In the genomic region with DNA sequence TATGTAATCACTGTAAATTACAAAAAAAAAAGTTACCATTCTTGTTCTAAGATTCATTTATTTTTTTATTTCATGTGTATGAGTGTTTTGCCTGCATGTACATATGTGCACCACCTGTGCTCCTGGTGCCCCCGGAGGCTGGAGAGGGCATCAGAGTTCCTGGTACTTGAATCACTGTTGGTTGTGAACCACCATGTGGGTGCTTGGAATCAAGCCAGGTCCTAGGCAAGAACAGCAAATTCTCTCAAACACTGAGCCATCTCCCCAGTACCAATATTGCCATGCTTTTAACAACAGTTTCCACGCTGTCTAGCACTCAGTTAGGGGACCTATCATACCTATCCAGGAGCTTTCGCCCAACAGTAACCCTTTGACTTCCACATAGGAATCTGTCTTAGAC, we compare ENCODE assay signal across 15 mouse cellular contexts.
DNase-seq lines count a peak whose midpoint lies in the region; ATAC-seq lines count a peak whose summit lies in the region.
"Had no signal": no experiment of that assay in that cellular context is flagged by ENCODE, and none has a peak within 500 bp of the region (broad histone marks: within the 10 kb centered on the region; RNA-seq: fewer than 3 reads in every experiment).

No protein-coding gene starts in this region.

- intact Hi-C loops in heart, postnatal 36 days (cut with DNase I), result no loop called here

- DNase-seq in adrenal gland, postnatal 14 days, result peak; percentile 17
- DNase-seq in adrenal gland, adult 2 months, result no peak
- peak; percentile 46 for DNase-seq in heart, adult 11 months
- DNase-seq in heart, postnatal 36 days, result no peak
- peak; percentile 36 for DNase-seq in 3T3-L1 (ENCODE audit: low read depth, low spot score)
- DNase-seq in brain, adult 2 months (ENCODE audit: low read depth, low spot score), result peak; percentile 5
- DNase-seq: adrenal gland, postnatal 25 days; cerebellum, adult 11 months; cerebellum, adult 8-10 months; embryo, embryonic 11 days; gastrocnemius, postnatal 10 days; kidney, adult 11 months had no signal

- ATAC-seq in monocyte, adult 5-6 weeks (replicated peaks; ENCODE audit: insufficient number of reproducible peaks, low FRiP score, low TSS enrichment, poor library complexity, severe bottlenecking), result no peak
- ATAC-seq: forebrain, embryonic 16.5 days; hindbrain, embryonic 16.5 days had no signal

Comparison
In these comparisons a context has a peak if more than half of its experiments do, and no peak if none do; other contexts are left out.
1. DNase-seq: peak in adrenal gland, postnatal 14 days (single experiment), heart, adult 11 months (single experiment), 3T3-L1 (single experiment) and brain, adult 2 months (single experiment); none in adrenal gland, adult 2 months (single experiment) and heart, postnatal 36 days (0 of 2).